Mouse (Mus musculus) forebrain, embryonic 14.5 days (tissue): Measurements from ENCODE around the gene Bcan. TPM values are rescaled to one million over a fixed set of nuclear protein-coding genes. Genes with fewer than 3 reads are reported as not detected.

Experiments
- ATAC-seq: fragments of 200-750 bp; cut with Nextera tagmentation; 2 replicates; pipeline ENCODE4 v1.8.0; 2017; ENCODE audit warnings: mild to moderate bottlenecking, moderate library complexity
- DNase-seq: peaks from one replicate; pipeline ENCODE4 v3.0.0-alpha.2; 2015; ENCODE audit warnings: low spot score
- H3K27ac ChIP-seq: fragments of 300-500 bp; sonication (generic); 2 replicates; pipeline ENCODE4 v1.5.1; 2014; ENCODE audit warnings: low read depth, mild to moderate bottlenecking, control low read depth, low read length, moderate library complexity
- H3K27me3 ChIP-seq: fragments of 300-500 bp; sonication (generic); replicated peaks from 2 replicates; pipeline ENCODE4 v1.6.1; 2014; ENCODE audit warnings: low read length, control low read depth, mixed read lengths; ENCODE audit not compliant: control insufficient read depth, insufficient read depth
- H3K36me3 ChIP-seq: fragments of 300-500 bp; sonication (generic); 2 replicates; pipeline ENCODE4 v1.6.1; 2014; ENCODE audit warnings: low read length, control low read depth; ENCODE audit not compliant: control insufficient read depth, insufficient read depth
- H3K4me1 ChIP-seq: fragments of 300-500 bp; sonication (generic); 2 replicates; pipeline ENCODE4 v1.6.1; 2014; ENCODE audit warnings: antibody characterized with exemption, low read length, control low read depth; ENCODE audit not compliant: control insufficient read depth, insufficient read depth
- H3K4me2 ChIP-seq: fragments of 300-500 bp; sonication (generic); 2 replicates; pipeline ENCODE4 v1.6.1; 2014; ENCODE audit warnings: mild to moderate bottlenecking, control low read depth, low read length
- H3K4me3 ChIP-seq: fragments of 300-500 bp; sonication (generic); 2 replicates; pipeline ENCODE4 v1.5.1; 2014; ENCODE audit warnings: low read depth, low read length, control low read depth
- H3K9ac ChIP-seq: fragments of 300-500 bp; sonication (generic); 2 replicates; pipeline ENCODE4 v1.6.1; 2014; ENCODE audit warnings: mild to moderate bottlenecking, low read length, control low read depth, moderate library complexity
- H3K9me3 ChIP-seq: fragments of 300-500 bp; sonication (generic); replicated peaks from 2 replicates; pipeline ENCODE4 v1.6.1; 2016; ENCODE audit warnings: low read length, control low read depth, mixed read lengths; ENCODE audit not compliant: control insufficient read depth
- WGBS: fragments of 180-500 bp; shearing (Covaris S2); extraction: QIAGEN DNeasy Blood & Tissue Kit; methylation state at CpG from one replicate; pipeline ENCODE4 v1.1.7; 2014; 5-methylcytosine and 5-hydroxymethylcytosine counted together
- polyA plus RNA-seq: library from polyadenylated mRNA; unstranded; fragments of >200 nt; fragmentation: Nextera tagmentation; extraction: Ambion mirVana; gene quantifications from 2 replicates; pipeline ENCODE4 v1.2.1, GENCODE M21; 2014

Gene Bcan
- polyA plus RNA-seq, 1 experiment from 2014 or later, result 13.5 TPM

- WGBS, result under 1% methylated on average over 6 of the region's 7 CpGs
Observed at GRCm38 (mm10) chr3:87998747-87999146, 1.3 kb downstream of the Bcan start.

GRCm38 (mm10) chr3:87996971-87997614 lies 2.9 kb downstream of the Bcan start:
- peaks cover 83% of the 10 kb centered on the region for H3K27me3 ChIP-seq
- no peak for DNase-seq
- H3K9me3 ChIP-seq, result no peaks in the 10 kb centered on the region
- no peaks in the 10 kb centered on the region for H3K36me3 ChIP-seq
- under 1% methylated on average over 48 of the region's 49 CpGs for WGBS
- no peak for ATAC-seq
- H3K9ac ChIP-seq, result peak overlapping the region; percentile 46
- peak overlapping the region; percentile 30 for H3K4me3 ChIP-seq
- peaks cover 21% of the 10 kb centered on the region for H3K4me1 ChIP-seq
- no peak overlapping the region for H3K27ac ChIP-seq
- peak overlapping the region; percentile 59 for H3K4me2 ChIP-seq

More at GRCm38 (mm10) chr3:87998747-87999146, 1.3 kb downstream of the Bcan start:
- DNase-seq, result peak; percentile 75
- Histone ChIP-seq H3K4me1 (peaks cover 21% of the 10 kb centered on the region), H3K4me3 (peak overlapping the region; percentile 44), H3K27ac (no peak overlapping the region), H3K9ac (peak overlapping the region; percentile 64; the same call in 1 of the 2 replicates), H3K27me3 (peaks cover 91% of the 10 kb centered on the region), H3K9me3 (no peaks in the 10 kb centered on the region), H3K36me3 (no peaks in the 10 kb centered on the region), H3K4me2 (peak overlapping the region; percentile 83)
- peak; percentile 32; the same call in 1 of the 2 replicates for ATAC-seq

GRCm38 (mm10) chr3:87996401-87996800 lies 3.6 kb downstream of the Bcan start:
- no peak overlapping the region for H3K27ac ChIP-seq
- no peaks in the 10 kb centered on the region for H3K9me3 ChIP-seq
- no peak overlapping the region for H3K9ac ChIP-seq
- DNase-seq (no peak), ATAC-seq (no peak)
- no peaks in the 10 kb centered on the region for H3K36me3 ChIP-seq
- peaks cover 76% of the 10 kb centered on the region for H3K27me3 ChIP-seq
- H3K4me3 ChIP-seq, result no peak overlapping the region
- H3K4me2 ChIP-seq, result peak overlapping the region; percentile 59
- peaks cover 21% of the 10 kb centered on the region for H3K4me1 ChIP-seq
- WGBS, result 2% methylated on average over 15 of the region's 15 CpGs

GRCm38 (mm10) chr3:87995331-87995730 lies 4.7 kb downstream of the Bcan start:
- peaks cover 66% of the 10 kb centered on the region for H3K27me3 ChIP-seq
- ATAC-seq (no peak), DNase-seq (no peak)
- H3K9ac ChIP-seq, result no peak overlapping the region
- H3K4me2 ChIP-seq, result no peak overlapping the region
- no peaks in the 10 kb centered on the region for H3K9me3 ChIP-seq
- no peak overlapping the region for H3K4me3 ChIP-seq
- H3K27ac ChIP-seq, result no peak overlapping the region
- no peaks in the 10 kb centered on the region for H3K36me3 ChIP-seq
- peaks cover 18% of the 10 kb centered on the region for H3K4me1 ChIP-seq
- WGBS, result 27% methylated on average over 11 of the region's 11 CpGs

GRCm38 (mm10) chr3:87993436-87993835 lies 6.6 kb downstream of the Bcan start:
- Histone ChIP-seq H3K9me3 (no peaks in the 10 kb centered on the region), H3K27ac (no peak overlapping the region), H3K36me3 (no peaks in the 10 kb centered on the region), H3K27me3 (peaks cover 47% of the 10 kb centered on the region), H3K4me3 (no peak overlapping the region), H3K9ac (no peak overlapping the region), H3K4me1 (peaks cover 8% of the 10 kb centered on the region), H3K4me2 (no peak overlapping the region)
- ATAC-seq (no peak), DNase-seq (no peak)
- 5% methylated on average over 5 of the region's 6 CpGs for WGBS

GRCm38 (mm10) chr3:87989935-87990334 lies 10.1 kb downstream of the Bcan start:
- H3K4me2 ChIP-seq, result no peak overlapping the region
- no peak overlapping the region for H3K4me3 ChIP-seq
- no peaks in the 10 kb centered on the region for H3K9me3 ChIP-seq
- peaks cover 24% of the 10 kb centered on the region for H3K4me1 ChIP-seq
- no peaks in the 10 kb centered on the region for H3K36me3 ChIP-seq
- H3K9ac ChIP-seq, result no peak overlapping the region
- 38% methylated on average over 10 of the region's 10 CpGs for WGBS
- H3K27me3 ChIP-seq, result peaks cover 12% of the 10 kb centered on the region
- H3K27ac ChIP-seq, result no peak overlapping the region
- ATAC-seq, result no peak
- DNase-seq, result no peak

- DNase-seq (peak; percentile 55), ATAC-seq (no peak; the same call in 1 of the 2 replicates)
- H3K4me2 ChIP-seq, result peak overlapping the region; percentile 73
- H3K4me3 ChIP-seq, result peak overlapping the region; percentile 37
- no peaks in the 10 kb centered on the region for H3K27me3 ChIP-seq
- H3K9me3 ChIP-seq, result no peaks in the 10 kb centered on the region
- H3K27ac ChIP-seq, result peak overlapping the region; percentile 40
- peak overlapping the region; percentile 62 for H3K9ac ChIP-seq
- peaks cover 37% of the 10 kb centered on the region for H3K4me1 ChIP-seq
- H3K36me3 ChIP-seq, result no peaks in the 10 kb centered on the region
- 4% methylated on average over 15 of the region's 15 CpGs for WGBS
Observed at GRCm38 (mm10) chr3:87988068-87988467, 12.0 kb downstream of the Bcan start.

- Histone ChIP-seq H3K27me3 (no peaks in the 10 kb centered on the region), H3K9ac (peak overlapping the region; percentile 62), H3K4me3 (peak overlapping the region; percentile 37), H3K4me2 (peak overlapping the region; percentile 73), H3K36me3 (no peaks in the 10 kb centered on the region), H3K9me3 (no peaks in the 10 kb centered on the region), H3K4me1 (peaks cover 41% of the 10 kb centered on the region), H3K27ac (peak overlapping the region; percentile 40)
- peak; percentile 95 for DNase-seq
- under 1% methylated on average over 15 of the region's 15 CpGs for WGBS
- ATAC-seq, result peak; percentile 81
Observed at GRCm38 (mm10) chr3:87987633-87988032, 12.4 kb downstream of the Bcan start.

- H3K9ac ChIP-seq, result peak overlapping the region; percentile 62; the same call in 1 of the 2 replicates
- H3K4me2 ChIP-seq, result peak overlapping the region; percentile 73
- whole genome bisulfite sequencing, result under 1% methylated on average over 17 of the region's 17 CpGs
Observed at GRCm38 (mm10) chr3:87986868-87987267, 13.2 kb downstream of the Bcan start.

More at GRCm38 (mm10) chr3:87986868-87987267, 13.2 kb downstream of the Bcan start:
- no peaks in the 10 kb centered on the region for H3K9me3 ChIP-seq
- DNase-seq, result peak; percentile 98
- peaks cover 49% of the 10 kb centered on the region for H3K4me1 ChIP-seq
- peak overlapping the region; percentile 37 for H3K4me3 ChIP-seq
- H3K27me3 ChIP-seq, result no peaks in the 10 kb centered on the region
- ATAC-seq, result peak; percentile 82
- H3K36me3 ChIP-seq, result no peaks in the 10 kb centered on the region
- peak overlapping the region; percentile 5; the same call in 1 of the 2 replicates for H3K27ac ChIP-seq
